Comparison of ENCODE assay signal across 1 mouse cellular context in the genomic region with DNA sequence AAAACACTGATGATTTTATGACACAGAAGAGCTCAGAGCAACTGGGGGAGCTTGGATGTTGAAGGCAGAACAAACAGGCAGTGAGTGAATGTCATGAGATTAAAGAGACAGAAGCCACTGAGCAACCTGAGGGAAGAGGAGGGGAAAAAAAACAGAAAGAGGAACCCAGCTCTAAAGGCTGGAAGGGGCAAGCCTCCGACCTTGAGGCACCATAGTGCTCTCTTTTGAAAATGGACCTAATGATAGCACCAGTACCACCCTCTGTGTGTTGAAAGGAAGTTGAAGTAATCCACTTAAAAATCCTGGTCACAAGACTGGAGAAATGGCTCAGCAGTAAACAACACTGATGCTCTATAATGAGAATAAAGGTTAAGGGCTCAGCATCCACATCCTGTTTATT.
TF ChIP-seq lines count a peak whose summit lies in the region.

No protein-coding gene starts in this region.

TF ChIP-seq in MEL, 35 proteins besides CTCF, POLR2A, EP300 and RAD21 (continued from another document):
- TF ChIP-seq USF1 (IDR thresholded peaks at IDR 0.05; ENCODE audit: low read depth, low read length) (no peak), ZNF384 (IDR thresholded peaks at IDR 0.05; ENCODE audit: low read depth, low read length) (0 out of 2 replicates have a peak, but pooled peaks have one; percentile 22)
